Mouse (Mus musculus) macrophage (primary cell): ENCODE data around the gene Rsu1. TPM values are rescaled to one million over a fixed set of nuclear protein-coding genes. Genes with fewer than 3 reads are reported as not detected.
"Not testable (repeated sequence)": the region's sequence is repeated elsewhere in the genome, so short reads cannot be mapped to it uniquely, and the experiment has no call there.

Source experiments
- H3K27ac ChIP-seq: fragments of 350-480 bp; formaldehyde crosslinking; 2 replicates; pipeline ENCODE4 v1.9.0; 2021
- H3K36me3 ChIP-seq: fragments of 350-480 bp; formaldehyde crosslinking; 2 replicates; pipeline ENCODE4 v1.9.0; 2021; ENCODE audit errors: inconsistent target
- H3K4me3 ChIP-seq: fragments of 350-480 bp; formaldehyde crosslinking; 2 replicates; pipeline ENCODE4 v1.9.0; 2021; ENCODE audit errors: inconsistent target
- H3K79me2 ChIP-seq: fragments of 350-480 bp; formaldehyde crosslinking; 2 replicates; pipeline ENCODE4 v1.9.0; 2021; ENCODE audit errors: inconsistent target
- WGBS: methylation state at CpG from one replicate; pipeline ENCODE4 v1.1.7; 2026; ENCODE audit warnings: inconsistent platforms; ENCODE audit not compliant: missing documents; 5-methylcytosine and 5-hydroxymethylcytosine counted together
- polyA plus RNA-seq: library from polyadenylated mRNA; stranded (reverse); fragments of 250-400 nt; gene quantifications from 3 replicates; pipeline ENCODE4 v1.2.4, GENCODE M21; 2018; ENCODE audit warnings: inconsistent platforms

The Rsu1 gene
- polyA plus RNA-seq, 1 experiment from 2014 or later, result 242 TPM

DNA sequence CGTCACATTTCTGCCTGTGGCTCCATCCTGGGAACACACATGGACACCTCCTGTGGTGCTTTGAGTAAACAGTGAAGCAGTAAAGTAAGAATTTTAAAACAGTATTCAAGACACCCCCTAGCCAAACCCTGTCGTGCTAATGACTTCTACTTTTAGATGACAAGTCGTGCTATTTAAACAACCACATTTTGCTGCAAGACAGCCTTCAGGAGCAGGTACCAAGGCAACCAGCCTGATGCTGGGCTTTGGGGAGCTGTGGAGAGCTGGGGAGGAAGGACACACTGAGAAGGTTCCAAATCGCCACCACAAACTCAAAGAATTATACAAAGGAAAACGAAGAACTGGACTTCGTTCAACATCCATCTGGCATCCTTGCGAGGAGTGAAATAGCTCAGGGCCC, 71.5 kb downstream of the Rsu1 start:
- 93% methylated on average over 6 of the region's 7 CpGs for WGBS
- Histone ChIP-seq H3K36me3 (no peaks in the 10 kb centered on the region), H3K79me2 (no peaks in the 10 kb centered on the region), H3K27ac (no peak overlapping the region), H3K4me3 (no peak overlapping the region)

DNA sequence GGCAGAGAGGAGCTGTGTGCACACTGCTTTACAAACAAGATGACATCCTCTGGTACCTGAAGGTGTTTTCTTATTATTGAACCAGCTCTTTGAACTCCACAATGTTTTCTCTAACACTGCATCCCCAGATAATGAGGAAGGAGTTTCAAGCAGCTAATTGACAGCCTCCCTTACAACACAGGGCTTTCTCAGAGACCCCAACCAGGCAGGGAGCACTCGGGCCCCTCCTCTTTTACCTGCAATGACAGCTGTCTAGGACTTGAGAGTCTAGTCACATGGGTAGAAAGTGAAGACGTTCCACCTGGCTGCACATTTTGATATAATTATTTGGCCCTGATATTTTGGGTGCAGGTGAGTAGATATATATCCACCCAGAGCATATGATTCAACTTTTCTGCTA, 72.2 kb downstream of the Rsu1 start:
- Histone ChIP-seq H3K4me3 (no peak overlapping the region), H3K36me3 (no peaks in the 10 kb centered on the region), H3K79me2 (no peaks in the 10 kb centered on the region), H3K27ac (no peak overlapping the region)
- WGBS, result 92% methylated on average over 2 of the region's 2 CpGs

DNA sequence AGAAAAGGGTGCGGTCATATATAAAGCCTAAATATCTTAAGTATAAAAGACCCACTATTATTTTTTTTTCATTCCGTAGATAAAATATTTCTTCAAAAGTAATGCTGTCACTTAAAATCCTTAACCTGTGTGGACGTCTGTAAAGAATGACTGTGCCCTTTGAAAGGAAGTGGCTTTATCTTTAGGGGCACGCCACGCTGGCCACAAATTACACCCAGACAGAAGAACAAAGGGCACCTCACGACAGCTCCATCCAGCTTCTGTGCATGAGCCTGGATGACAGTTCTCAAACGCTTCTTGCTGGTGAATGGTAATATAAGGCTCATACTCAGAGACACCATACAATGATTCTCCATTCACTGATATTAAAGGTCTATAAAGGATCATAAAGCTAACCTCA, 75.7 kb downstream of the Rsu1 start:
- Histone ChIP-seq H3K36me3 (no peaks in the 10 kb centered on the region), H3K4me3 (no peak overlapping the region), H3K79me2 (no peaks in the 10 kb centered on the region), H3K27ac (no peak overlapping the region)
- WGBS, result 56% methylated on average over 7 of the region's 7 CpGs

DNA sequence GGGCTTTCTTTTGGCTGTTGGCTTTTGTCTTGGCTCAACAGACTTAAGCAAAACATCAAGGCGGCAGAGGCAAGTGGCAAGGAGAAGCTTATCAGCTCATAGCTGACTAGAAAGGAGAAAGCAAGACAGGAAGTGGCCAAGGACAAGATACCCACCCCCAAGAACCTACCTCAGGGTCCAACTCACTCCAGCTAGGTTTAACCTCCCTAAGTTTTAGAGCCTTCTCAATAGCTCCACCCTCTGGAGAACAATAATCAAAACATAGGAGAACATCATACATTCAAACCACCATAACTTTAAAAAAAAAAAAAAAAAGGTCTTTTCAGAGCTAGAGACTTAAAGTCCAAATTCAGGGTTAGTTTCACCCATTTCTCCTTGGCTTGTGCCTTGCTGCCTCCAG, 79.1 kb downstream of the Rsu1 start:
- H3K36me3 ChIP-seq, result no peaks in the 10 kb centered on the region
- WGBS, result 93% methylated on average over 1 of the region's 1 CpGs
- H3K79me2 ChIP-seq, result no peaks in the 10 kb centered on the region
- no peak overlapping the region for H3K4me3 ChIP-seq
- H3K27ac ChIP-seq, result no peak overlapping the region

DNA sequence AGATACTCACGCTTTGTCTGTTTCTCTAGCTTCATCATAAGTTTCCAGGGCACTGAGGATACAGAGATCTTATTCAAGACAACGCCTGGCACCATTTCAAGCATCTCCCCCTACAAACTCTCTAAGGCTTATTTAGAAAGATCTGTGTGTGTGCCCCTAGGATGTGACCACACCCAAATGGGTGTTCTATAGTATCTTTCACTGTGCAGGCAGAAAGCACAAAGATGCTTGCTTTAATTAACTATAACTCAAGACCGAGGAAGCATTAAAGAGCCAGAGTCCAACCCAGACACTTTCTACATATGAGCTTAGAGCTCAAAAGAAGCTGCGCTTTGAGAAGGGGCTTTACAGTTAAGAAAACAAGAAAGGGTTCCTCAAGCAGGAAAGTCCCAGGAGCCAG, 80.4 kb downstream of the Rsu1 start:
- no peak overlapping the region for H3K27ac ChIP-seq
- H3K79me2 ChIP-seq, result no peaks in the 10 kb centered on the region
- H3K36me3 ChIP-seq, result no peaks in the 10 kb centered on the region
- no peak overlapping the region for H3K4me3 ChIP-seq
- WGBS, result 98% methylated on average over 4 of the region's 4 CpGs

DNA sequence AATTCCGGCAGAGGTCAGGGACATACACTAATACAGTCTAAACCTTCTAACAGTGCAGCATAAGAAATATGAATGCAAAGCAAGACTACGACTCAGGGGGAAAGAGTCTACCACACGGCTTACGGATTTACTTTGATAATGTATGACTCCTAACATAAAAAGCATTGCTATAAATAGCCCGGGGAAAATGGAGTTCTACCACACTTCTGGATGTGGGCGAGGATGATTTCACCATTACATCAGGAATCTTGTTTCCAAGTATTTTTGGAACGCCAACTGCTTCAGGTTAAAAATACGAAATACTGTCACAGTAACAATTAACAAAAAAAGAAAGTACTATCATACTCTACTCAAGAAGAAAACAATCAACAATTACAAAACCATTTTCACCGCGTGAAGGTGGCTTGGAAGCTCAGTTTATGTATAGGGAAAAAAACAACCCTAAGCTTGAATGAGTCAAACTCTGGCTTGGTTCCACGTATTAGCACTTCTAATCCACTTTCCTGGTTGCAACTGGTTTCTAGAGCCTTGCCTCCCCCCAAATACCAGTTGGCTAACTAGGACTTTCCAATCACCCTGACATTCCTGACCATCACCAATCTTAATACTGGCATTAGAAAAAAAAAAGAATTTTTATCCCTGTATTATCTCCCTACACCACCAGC, 82.3 kb downstream of the Rsu1 start:
- Histone ChIP-seq H3K79me2 (no peaks in the 10 kb centered on the region), H3K4me3 (no peak overlapping the region), H3K36me3 (no peaks in the 10 kb centered on the region), H3K27ac (no peak overlapping the region)
- WGBS, result 92% methylated on average over 11 of the region's 11 CpGs

DNA sequence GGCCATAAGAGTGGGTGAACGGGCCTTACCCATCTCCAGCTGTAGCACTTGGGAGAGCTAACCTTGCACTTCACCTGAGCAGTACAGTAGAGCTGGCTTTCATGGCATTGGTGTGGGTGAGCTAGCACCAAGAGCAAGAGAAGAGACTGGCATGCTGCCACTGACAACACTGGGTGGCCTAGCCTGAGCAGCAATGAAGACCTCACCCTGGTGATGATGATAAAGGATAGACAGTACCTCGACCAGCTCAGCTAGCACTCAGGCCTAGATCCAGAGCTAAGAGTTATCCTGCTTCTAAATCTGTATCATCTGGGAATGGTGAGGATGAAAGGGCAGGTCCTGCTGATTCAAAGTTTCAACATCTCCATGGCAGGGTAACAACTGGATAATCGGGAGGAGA, 88.1 kb downstream of the Rsu1 start:
- Histone ChIP-seq H3K27ac (no peak overlapping the region), H3K4me3 (no peak overlapping the region), H3K79me2 (no peaks in the 10 kb centered on the region), H3K36me3 (no peaks in the 10 kb centered on the region)
- 97% methylated on average over 3 of the region's 3 CpGs for whole genome bisulfite sequencing

DNA sequence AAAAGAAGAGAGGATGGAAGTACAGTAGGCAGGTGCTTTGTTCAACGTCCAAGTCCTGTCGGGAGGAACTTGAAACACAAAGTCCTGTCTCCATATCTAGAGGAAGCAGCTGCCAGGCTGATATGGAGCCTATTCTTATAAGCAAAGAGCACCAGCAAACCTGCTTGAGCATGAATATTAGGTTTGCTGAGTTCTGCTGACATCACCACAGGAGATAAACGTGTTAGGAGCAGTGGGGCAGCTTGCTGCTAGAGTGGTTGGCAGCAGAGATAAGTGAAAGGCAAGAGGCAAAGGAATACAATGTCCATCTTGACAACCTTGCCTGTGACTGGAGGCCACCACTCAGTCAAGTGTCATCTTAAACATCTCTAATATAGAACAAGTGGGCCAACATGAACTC, 89.3 kb downstream of the Rsu1 start:
- H3K79me2 ChIP-seq, H3K27ac ChIP-seq, H3K4me3 ChIP-seq, H3K36me3 ChIP-seq: not testable (repeated sequence)
- WGBS, result no CpG with 5 or more reads among the region's 3 CpGs

DNA sequence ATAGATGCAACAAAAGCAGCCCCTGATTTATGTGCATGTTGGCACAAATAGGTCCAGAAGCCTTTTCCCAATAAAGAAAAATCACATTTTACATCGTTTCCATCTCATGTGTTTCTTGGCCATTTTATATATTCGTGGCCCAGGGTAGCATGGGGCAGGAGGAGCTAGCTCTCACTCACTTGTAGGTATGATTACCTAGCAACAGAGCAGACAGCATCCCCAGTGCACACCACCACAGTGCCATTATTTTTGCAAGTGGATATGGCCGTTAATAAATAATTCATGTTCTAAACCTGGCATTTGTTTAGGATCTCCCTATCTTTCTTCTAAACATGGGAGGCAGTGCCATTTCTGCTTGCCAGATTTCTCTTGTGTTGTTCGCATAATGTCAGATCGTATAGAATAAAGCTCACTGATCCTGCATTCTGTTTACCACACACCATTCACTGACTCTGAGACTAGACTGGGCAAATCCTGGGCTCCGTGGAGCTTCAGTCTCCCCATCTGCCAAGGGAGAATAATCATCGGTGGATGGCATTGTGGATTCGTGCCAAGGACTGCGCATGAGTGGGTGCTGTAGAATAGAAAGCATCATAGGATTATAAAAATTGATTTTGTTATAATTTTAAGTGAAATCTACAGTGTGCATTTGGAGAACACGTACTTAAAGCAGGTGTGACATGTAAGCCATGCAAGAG, 93.4 kb downstream of the Rsu1 start:
- H3K4me3 ChIP-seq, result no peak overlapping the region
- peaks cover 10% of the 10 kb centered on the region; the same call in 1 of the 2 replicates for H3K36me3 ChIP-seq
- WGBS, result 95% methylated on average over 10 of the region's 10 CpGs
- H3K79me2 ChIP-seq, result no peaks in the 10 kb centered on the region
- no peak overlapping the region for H3K27ac ChIP-seq

DNA sequence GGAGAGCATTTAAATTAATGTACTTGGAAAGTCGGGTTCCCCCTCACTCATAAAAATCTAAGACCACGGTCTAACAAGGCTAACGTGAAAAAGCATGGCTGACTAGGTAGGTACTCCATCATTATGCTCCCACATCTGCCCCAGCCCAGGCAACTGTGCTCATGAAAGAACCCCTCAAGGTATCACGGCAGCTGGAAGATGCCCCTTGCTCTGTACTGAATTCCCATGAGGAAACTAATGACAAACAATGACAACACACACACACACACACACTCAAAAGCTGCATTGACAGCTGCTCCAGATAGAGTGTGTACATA, 95.0 kb downstream of the Rsu1 start:
- Histone ChIP-seq H3K79me2 (no peaks in the 10 kb centered on the region), H3K36me3 (peaks cover 10% of the 10 kb centered on the region; the same call in 1 of the 2 replicates), H3K4me3 (no peak overlapping the region), H3K27ac (no peak overlapping the region)
- 100% methylated on average over 4 of the region's 4 CpGs for WGBS

DNA sequence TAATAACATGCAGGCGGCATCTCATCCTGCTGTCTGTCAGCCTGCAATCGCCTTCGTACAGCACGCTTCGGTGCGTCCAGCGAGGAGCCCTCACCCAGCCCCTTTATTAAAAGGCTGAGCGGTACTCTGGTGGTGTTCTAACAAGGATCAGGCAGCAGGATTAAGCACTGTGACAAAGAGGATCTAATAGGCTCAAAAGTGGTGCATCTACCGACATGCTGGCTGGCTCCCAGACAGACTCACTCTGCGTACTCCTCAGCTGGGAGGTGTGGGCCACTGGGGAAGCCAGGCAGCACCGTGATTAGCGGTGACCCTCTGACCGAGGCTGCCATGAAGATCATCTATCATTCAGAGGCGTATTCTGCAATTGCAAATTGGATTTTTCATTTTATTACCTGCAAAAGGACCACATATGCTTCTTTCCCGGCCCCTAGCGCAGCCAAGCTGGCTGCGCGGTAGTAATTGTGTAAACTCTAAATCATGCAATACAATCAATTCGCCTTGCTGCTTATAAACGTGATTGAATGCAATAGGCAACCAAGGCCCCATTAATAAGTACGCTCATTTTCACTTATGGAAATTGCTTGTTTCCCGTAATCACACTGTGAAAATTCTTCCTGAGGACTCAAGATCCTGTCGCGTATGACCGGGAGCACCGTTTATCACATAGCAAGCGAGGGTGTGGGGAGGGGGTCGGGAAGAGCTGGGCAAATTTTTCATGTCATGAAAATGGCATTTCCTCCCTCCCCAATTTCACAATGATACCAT, 95.5 kb downstream of the Rsu1 start:
- Histone ChIP-seq H3K79me2 (no peaks in the 10 kb centered on the region), H3K4me3 (no peak overlapping the region), H3K36me3 (peaks cover 10% of the 10 kb centered on the region; the same call in 1 of the 2 replicates), H3K27ac (no peak overlapping the region)
- WGBS, result 93% methylated on average over 28 of the region's 28 CpGs

DNA sequence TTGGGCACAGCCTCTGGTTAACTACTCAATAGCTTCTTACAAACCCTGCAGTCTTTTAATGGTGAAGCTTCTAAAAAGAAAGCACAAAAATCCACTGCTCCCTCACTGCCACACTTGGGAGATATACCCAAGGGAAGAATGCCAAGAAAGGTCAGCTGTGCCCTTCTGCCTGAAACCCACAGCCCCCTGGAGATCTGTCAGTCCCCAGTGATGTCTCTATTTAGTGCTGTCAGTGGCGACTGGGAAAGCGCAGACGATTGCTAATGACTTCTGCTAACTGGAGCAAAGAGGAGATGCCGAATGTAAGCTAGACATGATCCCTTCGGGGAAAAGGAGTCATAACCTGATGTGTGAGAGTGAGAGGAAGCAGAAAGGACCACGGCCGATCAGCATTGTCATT, 96.8 kb downstream of the Rsu1 start:
- peaks cover 10% of the 10 kb centered on the region; the same call in 1 of the 2 replicates for H3K36me3 ChIP-seq
- WGBS, result 97% methylated on average over 7 of the region's 7 CpGs
- H3K4me3 ChIP-seq, result no peak overlapping the region
- no peaks in the 10 kb centered on the region for H3K79me2 ChIP-seq
- no peak overlapping the region for H3K27ac ChIP-seq

DNA sequence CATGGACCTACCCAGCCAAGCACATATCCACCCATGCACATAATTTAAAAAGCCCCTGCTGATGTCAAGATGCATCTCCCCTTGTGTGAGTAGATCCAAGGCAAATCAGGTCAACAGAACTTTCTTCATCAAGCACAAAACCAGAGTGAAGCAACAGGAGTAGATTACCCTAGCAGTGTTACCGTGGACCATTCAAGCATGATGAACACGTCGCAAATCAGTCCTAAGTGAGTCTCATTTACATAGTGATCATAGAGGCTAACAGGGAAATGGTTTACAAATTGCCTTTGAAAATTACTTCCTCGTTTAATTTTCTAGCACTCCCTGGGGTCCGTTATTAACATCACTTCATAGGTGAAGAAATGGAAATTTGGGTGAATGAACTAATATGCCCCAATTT, 100.6 kb downstream of the Rsu1 start:
- no peak overlapping the region for H3K27ac ChIP-seq
- 94% methylated on average over 5 of the region's 5 CpGs for WGBS
- no peaks in the 10 kb centered on the region for H3K79me2 ChIP-seq
- no peak overlapping the region for H3K4me3 ChIP-seq
- H3K36me3 ChIP-seq, result no peaks in the 10 kb centered on the region

DNA sequence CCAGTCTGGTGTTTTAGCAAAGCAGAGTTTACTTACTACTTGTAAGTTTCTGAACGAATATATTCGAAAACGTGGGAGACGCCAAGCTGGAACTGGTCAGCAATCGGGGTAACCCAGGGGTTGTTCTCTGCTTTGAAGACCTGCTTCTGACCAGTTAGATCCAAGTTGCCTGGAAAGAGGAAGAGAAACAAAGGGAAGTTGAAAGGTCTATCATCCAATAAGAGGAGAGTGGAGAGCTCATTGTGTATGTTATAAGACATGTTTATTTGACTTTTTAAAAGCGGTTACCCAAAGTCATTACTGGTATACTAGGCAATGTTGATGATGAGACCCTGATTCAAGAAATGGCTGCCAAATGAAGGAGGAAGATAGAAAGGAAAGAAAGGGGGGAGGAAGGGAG, 101.3 kb downstream of the Rsu1 start:
- Histone ChIP-seq H3K4me3 (no peak overlapping the region), H3K27ac (no peak overlapping the region), H3K79me2 (no peaks in the 10 kb centered on the region), H3K36me3 (no peaks in the 10 kb centered on the region)
- 92% methylated on average over 6 of the region's 6 CpGs for WGBS

DNA sequence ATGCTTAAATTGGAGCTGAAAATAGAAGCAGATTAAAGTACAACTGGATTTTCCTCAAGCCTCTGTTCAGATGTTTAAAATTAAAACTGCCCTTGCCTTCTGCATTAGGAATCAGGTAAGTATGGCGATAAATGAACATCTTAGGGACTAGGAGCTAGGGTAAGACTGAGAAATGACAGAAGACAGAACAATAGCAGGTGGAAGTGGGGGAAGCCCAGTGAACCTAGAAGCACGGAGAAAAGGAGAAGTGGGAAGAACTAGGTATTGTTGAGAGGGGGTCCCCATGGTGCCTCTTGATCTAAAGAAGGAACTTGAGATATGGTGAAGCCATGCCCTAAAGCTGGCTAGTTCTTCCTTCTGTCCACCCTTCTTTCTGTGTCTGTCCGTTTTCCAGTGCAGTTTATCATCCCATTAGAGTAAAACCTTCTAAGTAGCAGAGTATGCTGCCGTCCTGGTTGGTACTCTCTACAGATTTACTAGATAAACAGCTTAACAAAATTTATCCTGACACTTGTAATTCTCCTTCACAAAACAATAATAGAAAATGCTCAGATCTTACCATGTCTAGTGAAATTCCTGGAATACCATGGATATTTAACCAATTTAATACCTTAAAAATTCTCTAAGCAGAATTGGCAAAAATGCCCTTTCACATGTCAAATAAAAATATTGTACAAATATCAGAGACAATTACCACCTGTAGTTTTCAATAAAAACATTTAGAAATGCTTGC, 101.9 kb downstream of the Rsu1 start:
- H3K27ac ChIP-seq, result no peak overlapping the region
- no peak overlapping the region for H3K4me3 ChIP-seq
- no peaks in the 10 kb centered on the region for H3K79me2 ChIP-seq
- H3K36me3 ChIP-seq, result no peaks in the 10 kb centered on the region
- 68% methylated on average over 4 of the region's 4 CpGs for WGBS
